Mouse (Mus musculus) CH12.LX (cell line): Measurements from ENCODE around the gene Sf3b1. TPM values are rescaled to one million over a fixed set of nuclear protein-coding genes. Genes with fewer than 3 reads are reported as not detected.

Source experiments
- DNase-seq: peaks from one replicate; pipeline ENCODE4 v3.0.0-alpha.2; 2013; ENCODE audit errors: extremely low read depth
- H3K27ac ChIP-seq: 2 replicates; pipeline ENCODE4 v1.5.1; 2012; ENCODE audit warnings: low read depth, mild to moderate bottlenecking, control low read depth, moderate library complexity; ENCODE audit not compliant: insufficient read depth
- H3K27me3 ChIP-seq: replicated peaks from 2 replicates; pipeline ENCODE3; 2012; ENCODE audit warnings: inconsistent platforms
- H3K36me3 ChIP-seq, 2 experiments: replicated peaks in 1 of 2; 2 replicates each; pipeline versions ENCODE3 to v1.6.1; 2012; ENCODE audit warnings: inconsistent platforms in 1 of 2, low read length in 1 of 2, mild to moderate bottlenecking in 1 of 2, mixed read lengths in 1 of 2, moderate library complexity in 1 of 2; ENCODE audit not compliant: control insufficient read depth in 1 of 2, insufficient read depth in 1 of 2
- H3K4me1 ChIP-seq, 2 experiments: 2 replicates each; pipeline ENCODE4 v1.6.1; 2012; ENCODE audit warnings: inconsistent platforms in 1 of 2, moderate library complexity in 1 of 2; ENCODE audit not compliant: insufficient read depth in 2 of 2, control insufficient read depth in 1 of 2
- H3K4me2 ChIP-seq: 2 replicates; pipeline ENCODE4 v1.6.1; 2012; ENCODE audit warnings: low read depth, mild to moderate bottlenecking, control low read depth; ENCODE audit not compliant: poor library complexity, insufficient read depth, severe bottlenecking
- H3K4me3 ChIP-seq, 3 experiments: fragments of 150-350 bp in 1 of 3; sonication (generic) in 1 of 3; replicated peaks in 1 of 3; 2 replicates each; pipeline versions ENCODE3 to v1.5.1; 2011 to 2012; ENCODE audit warnings: low read depth in 2 of 3, low read length in 2 of 3, mild to moderate bottlenecking in 2 of 3, moderate library complexity in 2 of 3, control low read depth in 1 of 3, improper control_type of control experiment in 1 of 3, inconsistent platforms in 1 of 3, mixed read lengths in 1 of 3; ENCODE audit not compliant: poor library complexity in 1 of 3
- H3K79me2 ChIP-seq: replicated peaks from 2 replicates; pipeline ENCODE4 v1.6.1; 2012; ENCODE audit warnings: mild to moderate bottlenecking, moderate library complexity; ENCODE audit not compliant: control insufficient read depth, poor library complexity, insufficient read depth, severe bottlenecking; ENCODE audit errors: extremely low read depth
- H3K9ac ChIP-seq: 2 replicates; pipeline ENCODE4 v1.6.1; 2012; ENCODE audit warnings: low read depth, mild to moderate bottlenecking, control low read depth, moderate library complexity; ENCODE audit not compliant: insufficient read depth
- H3K9me3 ChIP-seq: replicated peaks from 2 replicates; pipeline ENCODE3; 2012; ENCODE audit warnings: low read length, inconsistent platforms, mixed read lengths
- BHLHE40 ChIP-seq: IDR thresholded peaks from 2 replicates; pipeline ENCODE4 v1.6.1; 2011; ENCODE audit warnings: mild to moderate bottlenecking, low read depth, low read length, improper control_type of control experiment
- CHD1 ChIP-seq: IDR thresholded peaks from 2 replicates; pipeline ENCODE4 v1.6.1; 2012; ENCODE audit warnings: low read depth, low read length, improper control_type of control experiment, inconsistent platforms
- CHD2 ChIP-seq: IDR thresholded peaks from 2 replicates; pipeline ENCODE4 v1.6.1; 2011; ENCODE audit warnings: low read length, improper control_type of control experiment
- CTCF ChIP-seq, 2 experiments: IDR thresholded peaks in 1 of 2; conservative IDR thresholded peaks in 1 of 2; 2 replicates each; pipeline ENCODE4 v1.5.1; 2011 to 2012; ENCODE audit warnings: low read depth in 2 of 2, low read length in 2 of 2, improper control_type of control experiment in 1 of 2, inconsistent platforms in 1 of 2, mild to moderate bottlenecking in 1 of 2, moderate library complexity in 1 of 2
- E2F4 ChIP-seq: IDR thresholded peaks from 2 replicates; pipeline ENCODE4 v1.6.1; 2011; ENCODE audit warnings: low read depth, low read length, improper control_type of control experiment; ENCODE audit not compliant: insufficient replicate concordance
- EP300 ChIP-seq: IDR thresholded peaks from 2 replicates; pipeline ENCODE4 v1.6.1; 2011; ENCODE audit warnings: low read length, improper control_type of control experiment
- ETS1 ChIP-seq: conservative IDR thresholded peaks from 2 replicates; pipeline ENCODE4 v1.6.1; 2012; ENCODE audit warnings: low read depth, mild to moderate bottlenecking, inconsistent platforms, low read length, improper control_type of control experiment, moderate library complexity
- GABPA ChIP-seq: IDR thresholded peaks from 2 replicates; pipeline ENCODE4 v1.6.1; 2012; ENCODE audit warnings: low read depth, low read length, improper control_type of control experiment, inconsistent platforms; ENCODE audit not compliant: insufficient replicate concordance
- HCFC1 ChIP-seq: IDR thresholded peaks from 2 replicates; pipeline ENCODE4 v1.6.1; 2012; ENCODE audit warnings: low read depth, mild to moderate bottlenecking, inconsistent platforms, low read length, improper control_type of control experiment
- IRF4 ChIP-seq: IDR thresholded peaks from 2 replicates; pipeline ENCODE4 v1.6.1; 2014; ENCODE audit warnings: low read depth, mild to moderate bottlenecking, inconsistent platforms, low read length, improper control_type of control experiment
- JUN ChIP-seq: IDR thresholded peaks from 2 replicates; pipeline ENCODE4 v1.6.1; 2011; ENCODE audit warnings: low read depth, mild to moderate bottlenecking, low read length, improper control_type of control experiment, moderate library complexity; ENCODE audit not compliant: insufficient read depth
- MAZ ChIP-seq: IDR thresholded peaks from 2 replicates; pipeline ENCODE4 v1.6.1; 2012; ENCODE audit warnings: low read depth, mild to moderate bottlenecking, inconsistent platforms, low read length, improper control_type of control experiment, moderate library complexity
- MEF2A ChIP-seq: IDR thresholded peaks from 2 replicates; pipeline ENCODE4 v1.6.1; 2014; ENCODE audit warnings: low read depth, mild to moderate bottlenecking, inconsistent platforms, low read length, improper control_type of control experiment, borderline replicate concordance
- MYC ChIP-seq: IDR thresholded peaks from 2 replicates; pipeline ENCODE4 v1.6.1; 2011; ENCODE audit warnings: low read depth, mild to moderate bottlenecking, improper control_type of control experiment, low read length
- NRF1 ChIP-seq: IDR thresholded peaks from 2 replicates; pipeline ENCODE4 v1.6.1; 2014; ENCODE audit warnings: low read depth, mild to moderate bottlenecking, inconsistent platforms, low read length, improper control_type of control experiment, moderate library complexity
- PAX5 ChIP-seq: IDR thresholded peaks from 2 replicates; pipeline ENCODE4 v1.6.1; 2012; ENCODE audit warnings: low read length, inconsistent platforms, mixed read lengths
- POLR2A ChIP-seq: IDR thresholded peaks from 2 replicates; pipeline ENCODE4 v1.6.1; 2011; ENCODE audit warnings: low read depth, mild to moderate bottlenecking, improper control_type of control experiment, low read length
- RAD21 ChIP-seq: IDR thresholded peaks from 2 replicates; pipeline ENCODE4 v1.6.1; 2011; ENCODE audit warnings: low read depth, mild to moderate bottlenecking, low read length, improper control_type of control experiment, moderate library complexity
- RCOR1 ChIP-seq: conservative IDR thresholded peaks from 2 replicates; pipeline ENCODE4 v1.6.1; 2012; ENCODE audit warnings: low read depth, mild to moderate bottlenecking, inconsistent platforms, low read length, improper control_type of control experiment
- SIN3A ChIP-seq: IDR thresholded peaks from 2 replicates; pipeline ENCODE4 v1.6.1; 2012; ENCODE audit warnings: low read length, improper control_type of control experiment, inconsistent platforms
- SMC3 ChIP-seq: IDR thresholded peaks from 2 replicates; pipeline ENCODE4 v1.6.1; 2011; ENCODE audit warnings: low read depth, low read length, improper control_type of control experiment
- TBP ChIP-seq: conservative IDR thresholded peaks from 2 replicates; pipeline ENCODE4 v1.6.1; 2011; ENCODE audit warnings: low read depth, low read length, improper control_type of control experiment
- TCF12 ChIP-seq: IDR thresholded peaks from 2 replicates; pipeline ENCODE4 v1.6.1; 2014; ENCODE audit warnings: low read depth, mild to moderate bottlenecking, inconsistent platforms, low read length, improper control_type of control experiment
- UBTF ChIP-seq: IDR thresholded peaks from 2 replicates; pipeline ENCODE4 v1.6.1; 2012; ENCODE audit warnings: low read depth, mild to moderate bottlenecking, inconsistent platforms, low read length, improper control_type of control experiment, moderate library complexity
- USF1 ChIP-seq: IDR thresholded peaks from 2 replicates; pipeline ENCODE4 v1.6.1; 2014; ENCODE audit warnings: low read depth, mild to moderate bottlenecking, inconsistent platforms, low read length, improper control_type of control experiment
- USF2 ChIP-seq: conservative IDR thresholded peaks from 2 replicates; pipeline ENCODE4 v1.6.1; 2011; ENCODE audit warnings: low read depth, low read length, improper control_type of control experiment
- ZKSCAN1 ChIP-seq: IDR thresholded peaks from 2 replicates; pipeline ENCODE4 v1.6.1; 2012; ENCODE audit warnings: low read depth, inconsistent platforms, low read length, improper control_type of control experiment, borderline replicate concordance
- ZMIZ1 ChIP-seq: IDR thresholded peaks from 2 replicates; pipeline ENCODE4 v1.6.1; 2012; ENCODE audit warnings: low read depth, mild to moderate bottlenecking, inconsistent platforms, low read length, improper control_type of control experiment
- ZNF384 ChIP-seq: IDR thresholded peaks from 2 replicates; pipeline ENCODE4 v1.6.1; 2012; ENCODE audit warnings: low read depth, low read length, improper control_type of control experiment, inconsistent platforms
- dilution Hi-C: fragments of 300-500 bp; cut with MboI; formaldehyde crosslinking; loops from 2 replicates; pipeline ENCODE4 v1.14.3; 2020; ENCODE audit warnings: low sequenced_read_pairs; ENCODE audit not compliant: extremely low pct_unique_long_range_greater_than_20kb, extremely low pct_ligation_motif_present
- in situ Hi-C: fragments of 300-500 bp; cut with MboI; formaldehyde crosslinking; loops from 3 replicates; pipeline ENCODE4 v1.14.3; 2019; ENCODE audit warnings: low sequenced_read_pairs, low pct_ligation_motif_present, low pct_unique_long_range_greater_than_20kb, mixed read lengths
- polyA plus RNA-seq: library from polyadenylated mRNA; unstranded; fragments of >175 nt; gene quantifications from 2 replicates; pipeline ENCODE4 v1.2.1, GENCODE M21; 2012; ENCODE audit warnings: low read depth; ENCODE audit not compliant: insufficient read length
- total RNA-seq, 2 experiments: library from RNA; depleted of rRNA; stranded (reverse); fragments of 300-350 nt in 1 of 2; fragments of >200 nt in 1 of 2; gene quantifications; 2 replicates each; pipeline ENCODE4 v1.2.3; 2012 to 2014

Gene Sf3b1
- total and polyA plus RNA-seq, 3 experiments = 109 to 186 (median 133) TPM

DNA sequence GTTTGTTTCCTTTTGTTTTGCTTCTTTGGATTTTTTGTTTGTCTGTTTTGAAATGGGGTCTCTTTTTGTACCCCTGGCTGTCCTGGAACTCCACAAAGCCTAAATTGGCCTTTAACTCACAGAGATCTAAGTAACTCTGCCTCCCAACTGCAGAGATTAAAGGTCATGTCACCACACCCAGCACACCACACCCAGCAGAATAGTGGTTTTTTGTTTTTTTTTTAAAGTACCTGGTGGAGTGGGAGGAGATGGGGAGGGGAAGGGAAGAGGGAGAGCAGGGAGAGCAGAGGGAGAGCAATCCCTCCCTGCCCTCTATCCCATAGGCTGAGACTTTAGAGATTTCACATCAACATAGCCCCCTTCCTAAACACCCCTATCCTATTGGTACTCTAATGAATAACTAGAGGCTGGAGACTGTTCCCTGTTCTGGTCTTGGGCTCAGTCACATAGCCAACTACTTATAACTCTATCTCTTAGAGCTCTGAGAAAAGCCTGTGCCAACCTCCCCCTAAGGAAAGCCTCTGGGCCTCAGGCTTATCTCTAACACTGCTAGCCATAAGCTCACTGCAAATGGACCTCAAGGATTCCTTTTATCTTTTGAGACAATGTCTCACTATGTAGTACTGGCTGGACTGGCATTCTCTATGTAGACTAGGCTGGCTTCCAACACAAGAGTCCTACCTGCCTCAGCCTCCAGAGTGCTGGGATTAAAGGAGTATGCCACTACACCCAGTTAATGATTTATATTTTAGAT, 3.9 kb upstream of the Sf3b1 start:
- Histone ChIP-seq H3K4me2 (no peak overlapping the region), H3K4me1 (peaks cover 3 to 18% of the 10 kb centered on the region in 2 experiments; a peak in 2 of 4 replicates), H3K27ac (no peak overlapping the region), H3K36me3 (no peaks in the 10 kb centered on the region), H3K9ac (no peak overlapping the region), H3K79me2 (peaks cover 9% of the 10 kb centered on the region), H3K9me3 (no peaks in the 10 kb centered on the region), H3K27me3 (no peaks in the 10 kb centered on the region), H3K4me3 (no peak overlapping the region)
- dilution Hi-C loops = no loop called here
- no peak for TF ChIP-seq CTCF (conservative IDR thresholded peaks at IDR 0.05 in 1 of 2, IDR thresholded peaks at IDR 0.05 in 1 of 2; ENCODE audit: low read depth in 2 of 2, low read length in 2 of 2)
- TF ChIP-seq ZMIZ1 = no peak
- no peak for TF ChIP-seq SMC3
- no peak for TF ChIP-seq JUN
- TF ChIP-seq POLR2A = no peak
- no peak for TF ChIP-seq TCF12
- TF ChIP-seq USF2 = no peak
- no peak for TF ChIP-seq MYC
- TF ChIP-seq GABPA = no peak
- TF ChIP-seq RAD21 = no peak
- no peak for TF ChIP-seq TBP
- no peak for TF ChIP-seq ZKSCAN1
- no peak for TF ChIP-seq NRF1
- TF ChIP-seq HCFC1 = no peak
- no peak for TF ChIP-seq RCOR1
- no peak for TF ChIP-seq BHLHE40
- TF ChIP-seq UBTF = no peak
- DNase-seq = no peak
- in situ Hi-C loops = no loop called here

DNA sequence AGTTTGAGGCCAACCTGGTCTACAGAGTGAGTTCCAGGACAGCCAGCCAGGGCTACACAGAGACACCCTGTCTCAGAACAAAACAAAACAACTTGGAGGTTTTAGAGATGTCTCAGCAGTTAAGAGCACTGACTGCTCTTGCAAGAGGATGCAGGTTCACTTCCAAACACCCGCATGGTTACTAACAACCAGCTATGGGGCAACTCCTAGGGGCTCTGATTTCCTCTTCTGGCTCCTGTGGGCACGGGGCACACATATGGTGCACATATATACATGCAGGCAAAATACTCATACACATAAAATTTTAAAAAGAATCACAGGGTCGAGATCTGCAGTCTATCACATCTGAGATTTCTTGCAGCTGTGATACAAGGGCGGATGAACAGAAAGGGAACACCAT, 2.2 kb upstream of the Sf3b1 start:
- no peak for DNase-seq
- peaks cover 0 to 3% of the 10 kb centered on the region in 2 experiments for H3K36me3 ChIP-seq
- H3K4me3 ChIP-seq = peak overlapping the region in 2 of 3 experiments; percentile 45 to 50
- peak overlapping the region; percentile 92; the same call in 1 of the 2 replicates for H3K4me2 ChIP-seq
- peaks cover 26% of the 10 kb centered on the region for H3K79me2 ChIP-seq
- dilution Hi-C loops (no loop called here), in situ Hi-C loops (no loop called here)
- no peaks in the 10 kb centered on the region for H3K27me3 ChIP-seq
- H3K9me3 ChIP-seq = no peaks in the 10 kb centered on the region
- no peak for TF ChIP-seq MEF2A
- TF ChIP-seq USF1 = no peak
- TF ChIP-seq RAD21 = no peak
- no peak for TF ChIP-seq USF2
- TF ChIP-seq ZNF384 = no peak
- TF ChIP-seq UBTF = no peak
- no peak for TF ChIP-seq HCFC1
- no peak for TF ChIP-seq ZKSCAN1
- TF ChIP-seq CHD2 = no peak
- no peak for TF ChIP-seq MAZ
- no peak for TF ChIP-seq ETS1
- no peak for TF ChIP-seq E2F4
- no peak for TF ChIP-seq BHLHE40
- no peak for TF ChIP-seq CHD1
- TF ChIP-seq PAX5 = no peak
- no peak for TF ChIP-seq NRF1
- TF ChIP-seq EP300 = no peak
- TF ChIP-seq SIN3A = no peak
- TF ChIP-seq IRF4 = no peak
- no peak for TF ChIP-seq POLR2A
- H3K4me1 ChIP-seq = peaks cover 3 to 23% of the 10 kb centered on the region in 2 experiments; a peak in 2 of 4 replicates
- H3K9ac ChIP-seq = peak overlapping the region; percentile 54
- peak overlapping the region; percentile 40; the same call in 1 of the 2 replicates for H3K27ac ChIP-seq
